Mouse (Mus musculus) embryonic facial prominence, embryonic 12.5 days (tissue): ENCODE data around the gene Kcnh5. TPM values are rescaled to one million over a fixed set of nuclear protein-coding genes. Genes with fewer than 3 reads are reported as not detected.

Experiments used
- ATAC-seq: fragments of 200-750 bp; cut with Nextera tagmentation; 2 replicates; pipeline ENCODE4 v1.8.0; 2017; ENCODE audit not compliant: insufficient number of reproducible peaks, insufficient read depth, low FRiP score, low TSS enrichment
- H3K27ac ChIP-seq: fragments of 300-500 bp; sonication (generic); 2 replicates; pipeline ENCODE4 v1.5.1; 2016; ENCODE audit warnings: mild to moderate bottlenecking
- H3K27me3 ChIP-seq: fragments of 300-500 bp; sonication (generic); 2 replicates; pipeline ENCODE4 v1.6.1; 2016; ENCODE audit warnings: mild to moderate bottlenecking, moderate library complexity
- H3K36me3 ChIP-seq: fragments of 300-500 bp; sonication (generic); 2 replicates; pipeline ENCODE4 v1.6.1; 2016; ENCODE audit warnings: mild to moderate bottlenecking
- H3K4me1 ChIP-seq: fragments of 300-500 bp; sonication (generic); 2 replicates; pipeline ENCODE4 v1.6.1; 2016
- H3K4me2 ChIP-seq: fragments of 300-500 bp; sonication (generic); replicated peaks from 2 replicates; pipeline ENCODE4 v1.6.1; 2016; ENCODE audit warnings: mild to moderate bottlenecking, moderate library complexity
- H3K4me3 ChIP-seq: fragments of 300-500 bp; sonication (generic); 2 replicates; pipeline ENCODE4 v1.5.1; 2016; ENCODE audit warnings: mild to moderate bottlenecking
- H3K9ac ChIP-seq: fragments of 300-500 bp; sonication (generic); 2 replicates; pipeline ENCODE4 v1.6.1; 2016; ENCODE audit warnings: mild to moderate bottlenecking, moderate library complexity
- H3K9me3 ChIP-seq: fragments of 300-500 bp; sonication (generic); 2 replicates; pipeline ENCODE4 v1.6.1; 2016; ENCODE audit warnings: mild to moderate bottlenecking, moderate library complexity
- WGBS: fragments of 180-500 bp; shearing (Covaris S2); methylation state at CpG from one replicate; pipeline ENCODE4 v1.1.7; 2016; 5-methylcytosine and 5-hydroxymethylcytosine counted together
- polyA plus RNA-seq: library from polyadenylated mRNA; unstranded; fragments of >200 nt; fragmentation: Nextera tagmentation; extraction: Ambion mirVana; gene quantifications from 2 replicates; pipeline ENCODE4 v1.2.1, GENCODE M21; 2016

Kcnh5 gene
- 0.45 and 0.48 TPM in 2 replicates for polyA plus RNA-seq

GRCm38 (mm10) chr12:75176691-75177645, at the start of gene Kcnh5:
TSS of gene Kcnh5 (minus strand) at chr12:75177332.
- WGBS = 1% methylated on average over 52 of the region's 52 CpGs
- H3K27ac ChIP-seq = no peak within 1 kb of the TSS

GRCm38 (mm10) chr12:75223966-75224365, 46.8 kb upstream of the Kcnh5 start:
- H3K9ac ChIP-seq = no peak overlapping the region
- H3K27ac ChIP-seq = no peak overlapping the region
- no peak overlapping the region for H3K4me3 ChIP-seq
- H3K9me3 ChIP-seq = no peaks in the 10 kb centered on the region
- ATAC-seq = no peak
- 85% methylated on average over 1 of the region's 1 CpGs for WGBS
- H3K4me1 ChIP-seq = no peaks in the 10 kb centered on the region
- no peaks in the 10 kb centered on the region for H3K36me3 ChIP-seq
- H3K27me3 ChIP-seq = no peaks in the 10 kb centered on the region
- no peak overlapping the region for H3K4me2 ChIP-seq

More at GRCm38 (mm10) chr12:75176691-75177645, at the start of gene Kcnh5:
- Histone ChIP-seq H3K4me2 (peak within 1 kb of the TSS; percentile 89), H3K4me3 (peak within 1 kb of the TSS; percentile 46), H3K4me1 (peaks cover 12% of the 10 kb centered on the region; the same call in 1 of the 2 replicates), H3K9ac (peak within 1 kb of the TSS; percentile 40; the same call in 1 of the 2 replicates), H3K36me3 (no peaks in the 10 kb centered on the region), H3K9me3 (no peaks in the 10 kb centered on the region), H3K27me3 (peaks cover 41% of the 10 kb centered on the region)
- peak; percentile 90 for ATAC-seq

DNA sequence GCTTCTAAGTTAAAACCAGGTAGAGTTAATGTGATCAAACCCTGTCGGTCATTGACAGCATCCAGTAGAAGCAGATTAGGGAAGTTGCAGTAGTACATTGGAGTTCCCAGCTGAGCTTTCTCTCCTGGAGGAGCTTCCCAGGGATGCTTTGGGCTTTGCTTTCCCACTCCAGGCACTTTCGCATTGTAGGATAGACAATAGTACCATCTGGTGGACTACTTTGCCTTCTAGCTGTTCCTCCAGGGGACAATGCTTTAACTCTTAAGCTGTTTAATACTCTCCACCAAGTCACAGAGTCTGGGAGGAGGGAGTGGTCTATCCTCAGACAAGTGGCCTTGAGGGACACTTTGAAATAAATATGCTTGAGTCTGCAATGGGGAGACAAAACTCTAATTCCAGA, 12.3 kb upstream of the Kcnh5 start:
- Histone ChIP-seq H3K4me2 (no peak overlapping the region), H3K36me3 (no peaks in the 10 kb centered on the region), H3K9ac (no peak overlapping the region), H3K4me1 (no peaks in the 10 kb centered on the region), H3K9me3 (0 out of 2 replicates have a peak, but pooled peaks cover 3% of the 10 kb centered on the region), H3K4me3 (no peak overlapping the region), H3K27me3 (no peaks in the 10 kb centered on the region), H3K27ac (no peak overlapping the region)
- WGBS = 66% methylated on average over 2 of the region's 2 CpGs
- ATAC-seq = no peak

- no peaks in the 10 kb centered on the region for H3K9me3 ChIP-seq
- H3K27me3 ChIP-seq = peaks cover 18% of the 10 kb centered on the region
- no peak for ATAC-seq
- peaks cover 4% of the 10 kb centered on the region; the same call in 1 of the 2 replicates for H3K4me1 ChIP-seq
- H3K4me3 ChIP-seq = no peak overlapping the region
- no peak overlapping the region for H3K27ac ChIP-seq
- H3K36me3 ChIP-seq = no peaks in the 10 kb centered on the region
- WGBS = 77% methylated on average over 7 of the region's 7 CpGs
- H3K9ac ChIP-seq = no peak overlapping the region
- H3K4me2 ChIP-seq = no peak overlapping the region
Observed at GRCm38 (mm10) chr12:75182646-75183045, 5.5 kb upstream of the Kcnh5 start.

GRCm38 (mm10) chr12:75179491-75179890, 2.4 kb upstream of the Kcnh5 start:
- no peak for ATAC-seq
- Histone ChIP-seq H3K36me3 (no peaks in the 10 kb centered on the region), H3K4me3 (no peak overlapping the region), H3K27ac (no peak overlapping the region), H3K4me1 (peaks cover 12% of the 10 kb centered on the region; the same call in 1 of the 2 replicates), H3K9ac (no peak overlapping the region), H3K27me3 (peaks cover 41% of the 10 kb centered on the region), H3K9me3 (no peaks in the 10 kb centered on the region), H3K4me2 (no peak overlapping the region)
- WGBS = 51% methylated on average over 8 of the region's 8 CpGs

GRCm38 (mm10) chr12:75177646-75178030, 506 bp upstream of the Kcnh5 start:
- 2% methylated on average over 13 of the region's 13 CpGs for WGBS
- H3K9ac ChIP-seq = 0 out of 2 replicates have a peak overlapping the region, but pooled peaks have one; percentile 30

GRCm38 (mm10) chr12:75175931-75176565, 1.1 kb downstream of the Kcnh5 start:
- Histone ChIP-seq H3K27me3 (peaks cover 41% of the 10 kb centered on the region), H3K9me3 (no peaks in the 10 kb centered on the region), H3K27ac (no peak overlapping the region), H3K4me1 (peaks cover 12% of the 10 kb centered on the region; the same call in 1 of the 2 replicates), H3K4me2 (peak overlapping the region; percentile 89), H3K9ac (peak overlapping the region; percentile 40; the same call in 1 of the 2 replicates), H3K36me3 (no peaks in the 10 kb centered on the region), H3K4me3 (peak overlapping the region; percentile 46)
- WGBS = under 1% methylated on average over 19 of the region's 19 CpGs
- ATAC-seq = no peak

More at GRCm38 (mm10) chr12:75177646-75178030, 506 bp upstream of the Kcnh5 start:
- ATAC-seq = no peak
- peak overlapping the region; percentile 89 for H3K4me2 ChIP-seq
- peaks cover 41% of the 10 kb centered on the region for H3K27me3 ChIP-seq
- no peaks in the 10 kb centered on the region for H3K9me3 ChIP-seq
- H3K36me3 ChIP-seq = no peaks in the 10 kb centered on the region
- peak overlapping the region; percentile 46 for H3K4me3 ChIP-seq
- no peak overlapping the region for H3K27ac ChIP-seq
- peaks cover 12% of the 10 kb centered on the region; the same call in 1 of the 2 replicates for H3K4me1 ChIP-seq

GRCm38 (mm10) chr12:75170970-75171369, 6.2 kb downstream of the Kcnh5 start:
- no peaks in the 10 kb centered on the region for H3K9me3 ChIP-seq
- peaks cover 10% of the 10 kb centered on the region for H3K27me3 ChIP-seq
- H3K4me1 ChIP-seq = peaks cover under 1% of the 10 kb centered on the region; the same call in 1 of the 2 replicates
- no peak overlapping the region for H3K27ac ChIP-seq
- 16% methylated on average over 2 of the region's 2 CpGs for WGBS
- no peak overlapping the region for H3K4me3 ChIP-seq
- no peak overlapping the region for H3K4me2 ChIP-seq
- no peak for ATAC-seq
- no peak overlapping the region for H3K9ac ChIP-seq
- no peaks in the 10 kb centered on the region for H3K36me3 ChIP-seq

DNA sequence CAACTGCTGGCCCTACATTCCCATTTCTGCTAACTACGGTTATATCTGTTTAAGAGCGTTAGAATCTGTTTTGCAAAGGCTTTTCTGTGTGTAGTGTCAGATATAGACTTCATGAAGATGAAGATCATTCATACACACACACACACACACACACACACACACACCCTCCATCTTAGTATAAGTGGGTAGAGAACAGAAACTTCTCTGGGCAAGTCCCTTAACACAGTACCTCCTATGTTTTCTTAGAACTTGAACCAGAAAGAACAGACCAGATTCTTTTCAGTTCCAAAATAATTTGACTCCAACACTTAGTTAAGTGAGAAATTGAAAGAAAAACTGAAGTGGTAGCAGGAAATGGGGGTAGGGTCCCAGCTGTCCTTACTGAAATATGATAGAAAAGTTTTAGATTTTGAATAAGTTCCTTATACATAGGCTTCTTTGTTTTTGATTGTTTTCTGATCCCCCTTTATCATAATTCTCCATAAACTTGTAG, 24.0 kb downstream of the Kcnh5 start:
- Histone ChIP-seq H3K9ac (no peak overlapping the region), H3K9me3 (no peaks in the 10 kb centered on the region), H3K4me2 (no peak overlapping the region), H3K4me3 (no peak overlapping the region), H3K27ac (no peak overlapping the region), H3K36me3 (no peaks in the 10 kb centered on the region), H3K27me3 (no peaks in the 10 kb centered on the region), H3K4me1 (no peaks in the 10 kb centered on the region)
- no peak for ATAC-seq
- 91% methylated on average over 2 of the region's 2 CpGs for WGBS

DNA sequence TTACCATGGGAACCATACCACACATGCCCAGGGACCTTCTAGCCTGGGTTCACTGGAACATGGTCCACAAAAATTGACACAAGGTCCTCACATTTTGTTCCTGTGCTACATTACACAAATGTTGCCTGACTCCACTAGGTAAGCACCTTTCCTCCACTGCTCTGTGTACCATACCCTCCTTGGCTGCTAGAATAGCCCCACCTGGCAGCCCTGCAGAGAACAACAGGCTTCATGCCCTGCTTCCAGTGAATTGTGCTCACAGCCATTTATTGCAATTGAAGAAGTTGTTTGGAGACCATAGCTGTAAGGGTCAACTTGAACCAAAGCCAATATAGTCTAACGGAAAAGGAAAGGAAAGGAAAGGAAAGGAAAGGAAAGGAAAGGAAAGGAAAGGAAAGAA, 37.3 kb downstream of the Kcnh5 start:
- no peak overlapping the region for H3K27ac ChIP-seq
- H3K9me3 ChIP-seq = no peaks in the 10 kb centered on the region
- no peaks in the 10 kb centered on the region for H3K4me1 ChIP-seq
- no peaks in the 10 kb centered on the region for H3K27me3 ChIP-seq
- H3K4me3 ChIP-seq = no peak overlapping the region
- no peak overlapping the region for H3K9ac ChIP-seq
- 94% methylated on average over 1 of the region's 1 CpGs for WGBS
- no peak for ATAC-seq
- no peaks in the 10 kb centered on the region for H3K36me3 ChIP-seq
- H3K4me2 ChIP-seq = no peak overlapping the region

GRCm38 (mm10) chr12:75091921-75092320, 85.2 kb downstream of the Kcnh5 start:
- no peaks in the 10 kb centered on the region for H3K4me1 ChIP-seq
- no peak overlapping the region for H3K4me2 ChIP-seq
- 81% methylated on average over 5 of the region's 5 CpGs for WGBS

More at GRCm38 (mm10) chr12:75091921-75092320, 85.2 kb downstream of the Kcnh5 start:
- Histone ChIP-seq H3K9me3 (no peaks in the 10 kb centered on the region), H3K27ac (no peak overlapping the region), H3K9ac (no peak overlapping the region), H3K36me3 (no peaks in the 10 kb centered on the region), H3K27me3 (no peaks in the 10 kb centered on the region), H3K4me3 (no peak overlapping the region)
- no peak for ATAC-seq
